Mouse (Mus musculus) lung, postnatal 14 days (tissue): Measurements from ENCODE around the gene Sfxn5.

ENCODE experiments used
- DNase-seq: peaks from one replicate; pipeline ENCODE4 v3.0.0; 2021

Sfxn5 gene

DNA sequence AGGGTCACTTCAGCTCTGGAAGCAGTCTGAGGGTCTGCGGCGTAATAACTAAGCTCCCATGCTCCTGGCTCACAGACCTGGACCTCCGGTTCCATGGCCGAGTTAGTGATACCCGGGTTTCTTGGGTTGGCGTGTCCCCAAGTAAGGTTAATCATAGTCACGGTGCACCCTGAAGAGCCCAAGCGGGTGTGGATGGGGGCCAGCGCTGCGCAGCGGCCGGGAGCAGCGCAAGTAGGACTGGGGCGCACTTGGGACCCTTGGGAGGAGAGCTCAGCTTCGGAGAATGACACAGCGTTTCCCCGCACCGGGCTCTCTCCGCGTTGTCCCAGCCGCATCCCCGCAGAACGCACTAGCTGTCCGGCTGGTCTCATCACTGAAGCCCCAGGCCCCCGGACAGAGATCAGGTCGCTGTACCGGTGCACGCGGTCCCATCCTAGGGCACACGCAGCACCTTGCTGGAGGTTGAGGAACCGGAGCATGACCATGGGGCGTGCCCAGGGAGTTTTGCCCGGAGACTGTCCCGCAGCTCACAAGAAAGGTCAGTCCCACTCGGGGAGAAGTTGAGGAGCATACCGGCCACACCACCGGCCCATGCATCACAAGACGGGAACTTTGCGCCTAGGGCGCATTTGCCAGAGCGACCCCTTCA, 747 bp downstream of the Sfxn5 start:
- DNase-seq, result peak; percentile 3

DNA sequence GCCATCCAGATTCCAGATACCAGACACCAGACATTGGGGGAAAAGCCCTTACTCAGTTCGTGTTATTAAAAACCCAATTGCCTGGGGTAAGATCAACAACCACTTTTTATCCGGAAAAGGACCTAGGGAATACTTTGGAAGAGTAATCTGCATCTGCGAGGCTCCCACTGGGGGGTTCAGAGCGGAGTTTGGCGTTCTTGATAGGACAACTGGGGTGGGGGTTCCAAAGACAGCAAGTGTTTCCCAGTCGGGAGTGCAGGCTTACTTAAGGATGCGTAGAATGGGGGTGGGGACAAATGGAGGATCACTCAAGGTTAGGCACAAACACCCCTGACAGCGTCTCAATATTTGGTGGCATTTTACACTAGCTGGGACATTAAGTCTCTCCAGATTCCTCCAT, 1.5 kb downstream of the Sfxn5 start:
- no peak for DNase-seq

DNA sequence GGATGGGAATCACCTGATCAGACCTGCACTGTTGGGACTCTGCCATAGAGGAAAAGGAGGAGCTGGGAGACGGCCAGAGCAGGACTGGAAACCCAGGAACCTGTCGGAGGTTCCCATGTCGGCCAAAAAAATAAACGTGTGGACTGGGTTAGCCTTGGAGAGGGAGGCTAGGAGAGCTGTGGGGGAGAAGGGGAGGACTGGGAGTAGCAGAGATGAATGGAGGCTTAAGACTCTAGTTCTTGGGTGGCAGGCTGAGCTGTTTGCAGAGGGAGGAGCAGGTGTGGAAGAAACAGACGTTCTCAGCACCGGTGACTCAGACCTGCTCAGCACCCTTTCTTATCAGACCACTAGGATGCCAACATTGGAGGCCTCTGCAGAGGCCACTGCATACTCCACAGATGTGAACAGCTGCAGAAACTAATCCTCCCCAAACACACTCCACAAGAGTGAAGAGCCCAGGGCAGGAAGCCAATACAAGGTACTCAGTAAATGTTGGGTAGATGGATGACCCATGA, 1.9 kb downstream of the Sfxn5 start:
- peak; percentile 9 for DNase-seq

DNA sequence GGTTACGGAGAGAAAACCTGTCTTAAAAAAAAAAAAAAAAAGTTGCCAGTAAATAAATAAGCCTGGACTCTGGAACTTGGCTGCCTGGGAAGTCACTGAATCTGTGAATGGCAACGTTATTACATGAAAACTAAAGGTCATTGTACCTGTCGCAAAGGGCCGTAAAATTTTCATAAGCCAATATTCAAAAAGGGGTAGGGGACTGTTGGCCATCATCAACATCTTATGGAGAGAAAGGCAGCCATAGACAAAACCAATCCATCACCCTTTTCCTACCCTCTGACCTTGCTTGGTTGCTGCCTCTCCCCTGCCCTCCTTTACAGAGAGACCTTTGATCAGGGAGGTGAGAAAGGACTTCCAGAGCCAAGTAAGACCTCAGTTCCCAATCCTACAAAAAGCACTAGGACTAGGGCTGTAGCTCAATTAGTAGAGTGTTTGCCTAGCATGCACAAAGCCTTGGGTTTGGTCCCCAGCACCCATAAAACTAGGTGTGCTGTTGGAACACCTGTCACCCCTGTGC, 3.5 kb downstream of the Sfxn5 start:
- DNase-seq, result no peak

DNA sequence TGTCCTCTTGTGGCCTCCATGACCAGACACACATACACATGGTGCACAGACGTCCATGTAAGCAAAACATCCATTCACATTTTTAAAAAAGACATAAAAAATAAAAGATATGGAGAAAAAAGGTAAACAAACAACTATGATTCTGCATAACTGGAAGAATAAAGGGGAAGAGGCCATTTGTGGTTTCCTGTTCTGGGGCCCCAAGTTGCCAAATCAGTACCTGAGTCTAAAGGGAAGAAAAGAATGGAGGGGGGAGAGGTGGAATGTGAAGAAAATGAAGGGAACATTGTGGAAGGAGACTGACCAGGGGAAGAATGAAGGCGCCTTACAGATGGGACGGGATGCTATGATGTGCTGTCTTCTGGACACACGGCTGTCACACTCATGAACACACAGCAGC, 6.7 kb downstream of the Sfxn5 start:
- no peak for DNase-seq

DNA sequence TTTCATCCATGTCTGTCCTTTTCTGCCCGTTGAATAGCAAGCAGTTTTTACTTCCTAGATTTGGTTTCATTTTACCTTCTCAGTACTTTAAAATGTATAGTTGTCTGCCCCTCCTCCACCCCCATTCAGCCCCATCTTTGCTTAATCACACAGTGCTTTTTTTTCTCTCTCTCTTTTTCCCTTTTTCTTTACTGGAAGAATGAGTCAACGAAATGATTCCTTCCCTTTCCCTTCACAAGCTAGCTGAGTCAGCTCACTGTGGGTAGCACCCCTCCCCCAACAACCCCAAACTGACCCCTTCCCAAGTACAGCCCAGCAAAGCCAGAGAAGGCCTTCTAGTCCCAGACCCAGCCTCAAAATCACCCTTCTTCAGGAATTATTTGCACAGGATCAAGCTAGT, 8.1 kb downstream of the Sfxn5 start:
- DNase-seq, result no peak

DNA sequence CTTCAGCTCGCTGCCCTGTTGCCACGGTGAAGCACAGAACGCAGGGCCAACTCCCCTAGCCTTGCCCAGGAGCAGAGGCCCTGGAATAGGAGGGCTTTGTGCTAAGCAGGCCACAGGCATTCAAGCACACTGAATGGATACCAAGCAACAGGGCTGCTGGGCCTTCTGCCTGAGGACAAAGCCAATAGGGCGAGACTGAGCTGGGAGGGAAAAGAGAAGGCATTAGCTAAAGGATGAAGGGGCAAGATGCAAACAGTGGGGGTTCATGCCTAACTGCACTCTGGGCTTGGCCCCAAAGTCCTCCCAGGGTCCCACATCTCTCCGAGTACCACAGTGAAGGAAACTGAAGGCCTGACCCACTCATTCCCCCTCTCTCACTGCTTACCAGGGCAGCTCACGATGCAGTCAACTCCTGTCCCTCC, 12.8 kb downstream of the Sfxn5 start:
- no peak for DNase-seq

DNA sequence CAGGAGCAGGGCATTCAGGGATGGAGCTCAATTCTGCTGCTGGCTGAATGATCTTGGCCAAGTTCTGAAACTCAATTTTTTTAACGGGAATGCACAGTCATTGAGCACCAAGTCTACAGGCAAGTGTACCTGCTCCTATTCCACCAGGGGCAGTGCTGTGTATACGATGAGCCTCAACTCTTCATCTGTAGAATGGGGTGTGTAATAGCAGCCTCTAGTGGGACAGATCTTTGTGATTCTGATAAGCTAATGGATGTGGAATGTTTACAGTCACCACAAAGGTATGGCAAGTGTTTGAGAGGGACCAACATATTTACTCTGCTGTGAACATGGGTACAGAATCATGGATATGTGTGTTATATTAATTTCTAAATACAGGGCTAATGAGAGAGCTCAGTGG, 17.0 kb downstream of the Sfxn5 start:
- no peak for DNase-seq

DNA sequence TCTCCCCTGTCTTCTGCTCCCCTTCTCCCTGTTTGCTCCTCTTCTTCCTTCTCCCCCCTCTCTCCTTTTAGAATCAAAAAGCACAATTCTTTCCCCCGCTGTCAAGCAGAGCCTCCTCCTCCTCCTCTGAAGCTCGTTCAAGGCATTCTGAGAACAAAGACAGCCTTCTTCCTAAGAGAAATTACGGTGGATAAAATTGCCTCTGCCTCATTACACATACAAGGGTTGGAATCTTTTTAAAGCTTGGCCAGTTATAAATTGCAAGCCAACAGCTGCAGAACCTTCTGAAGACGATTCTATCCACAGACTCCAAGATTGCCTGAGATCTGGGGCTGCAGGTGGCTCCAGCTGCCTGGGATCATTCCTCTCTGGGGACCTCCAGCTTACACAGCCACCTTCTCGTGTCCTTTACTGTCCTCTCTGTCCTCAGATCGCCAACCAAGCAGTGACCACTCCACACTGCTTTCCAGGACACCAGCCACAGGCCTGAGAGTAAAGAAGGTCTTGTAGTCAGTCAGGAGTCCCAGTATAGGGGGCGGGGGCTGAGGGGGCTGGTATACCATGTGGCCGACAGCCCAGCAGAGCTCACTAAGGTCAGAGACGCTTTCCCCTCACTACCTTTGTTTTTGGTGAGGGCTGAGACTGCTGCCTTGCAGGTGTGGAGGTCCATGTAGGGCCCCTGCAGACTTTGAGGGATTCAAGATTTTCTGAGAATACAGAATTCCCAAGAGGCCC, 19.0 kb downstream of the Sfxn5 start:
- DNase-seq, result no peak

DNA sequence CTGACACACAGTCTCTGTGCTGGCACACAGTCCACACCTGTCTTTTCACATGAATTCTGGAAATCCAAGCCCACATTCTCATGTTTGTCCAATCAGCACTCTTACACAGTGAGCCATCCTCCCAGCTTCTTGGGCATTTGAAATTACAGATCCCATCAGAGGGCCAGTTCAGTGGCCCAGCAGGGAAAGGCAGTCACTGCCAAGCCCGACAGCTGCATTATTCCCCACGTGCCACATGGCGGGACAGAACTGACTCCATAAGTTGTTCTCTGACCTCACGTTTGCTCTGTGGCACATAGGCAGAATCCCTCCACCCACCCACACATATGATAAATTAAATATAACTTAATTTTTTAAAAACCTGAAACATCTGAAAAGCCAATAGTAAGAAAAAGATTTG, 25.3 kb downstream of the Sfxn5 start:
- DNase-seq, result no peak

DNA sequence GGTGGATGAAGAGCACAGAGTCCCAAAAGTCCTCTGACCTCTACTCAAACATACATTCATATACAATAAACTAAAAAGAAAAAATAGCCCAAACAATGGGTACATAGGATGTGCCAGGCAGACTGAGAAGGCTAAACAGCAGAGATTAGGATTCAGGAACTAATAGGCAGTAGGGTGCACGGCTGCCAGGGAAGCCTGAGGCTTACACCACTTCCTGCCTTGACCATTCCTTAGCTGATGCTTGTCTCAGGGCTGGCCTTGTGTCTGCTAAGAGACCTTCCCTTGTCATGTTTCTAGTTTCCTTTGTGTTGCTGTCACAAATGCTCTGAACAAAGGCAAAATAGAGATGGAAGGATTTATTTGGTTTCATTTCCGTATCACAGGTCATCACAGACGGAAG, 26.8 kb downstream of the Sfxn5 start:
- no peak for DNase-seq

DNA sequence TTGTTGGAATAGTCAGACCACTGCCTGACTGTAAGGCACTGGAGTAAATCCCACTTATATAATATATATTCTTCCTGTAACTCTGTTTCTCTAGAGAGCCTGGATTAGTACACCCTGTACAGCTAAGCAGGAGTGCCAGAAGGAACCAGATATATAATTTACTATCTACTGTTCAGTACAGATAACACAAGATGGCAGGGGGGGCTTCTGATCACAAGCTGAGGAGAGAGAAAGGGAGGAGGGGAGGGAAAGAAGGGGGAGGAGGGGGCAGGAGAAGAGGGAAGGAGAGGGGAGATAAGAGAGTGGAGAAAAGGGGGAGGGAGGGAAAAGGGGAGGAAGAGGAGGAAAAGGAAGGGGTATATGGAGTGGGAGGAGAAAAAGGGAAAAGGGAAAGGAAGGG, 27.4 kb downstream of the Sfxn5 start:
- no peak for DNase-seq

DNA sequence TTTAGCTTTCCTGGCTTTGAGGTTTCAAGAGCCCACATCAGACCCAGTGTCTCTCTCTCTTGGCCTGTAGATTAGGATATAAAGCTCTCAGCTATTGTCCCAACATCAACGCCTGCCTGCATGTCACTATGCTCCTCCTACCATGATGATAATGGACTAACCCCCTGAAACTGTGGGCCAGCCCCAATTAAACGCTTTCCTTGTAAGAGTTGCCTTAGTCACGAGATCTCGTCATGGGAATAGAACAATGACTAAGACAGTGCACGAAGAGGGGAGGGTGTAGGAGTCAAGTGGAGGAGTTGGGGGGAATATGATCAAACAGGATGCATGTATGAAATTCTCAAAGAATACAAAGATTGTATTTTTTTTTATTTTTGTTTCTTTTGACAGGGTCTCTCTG, 28.3 kb downstream of the Sfxn5 start:
- DNase-seq, result no peak

DNA sequence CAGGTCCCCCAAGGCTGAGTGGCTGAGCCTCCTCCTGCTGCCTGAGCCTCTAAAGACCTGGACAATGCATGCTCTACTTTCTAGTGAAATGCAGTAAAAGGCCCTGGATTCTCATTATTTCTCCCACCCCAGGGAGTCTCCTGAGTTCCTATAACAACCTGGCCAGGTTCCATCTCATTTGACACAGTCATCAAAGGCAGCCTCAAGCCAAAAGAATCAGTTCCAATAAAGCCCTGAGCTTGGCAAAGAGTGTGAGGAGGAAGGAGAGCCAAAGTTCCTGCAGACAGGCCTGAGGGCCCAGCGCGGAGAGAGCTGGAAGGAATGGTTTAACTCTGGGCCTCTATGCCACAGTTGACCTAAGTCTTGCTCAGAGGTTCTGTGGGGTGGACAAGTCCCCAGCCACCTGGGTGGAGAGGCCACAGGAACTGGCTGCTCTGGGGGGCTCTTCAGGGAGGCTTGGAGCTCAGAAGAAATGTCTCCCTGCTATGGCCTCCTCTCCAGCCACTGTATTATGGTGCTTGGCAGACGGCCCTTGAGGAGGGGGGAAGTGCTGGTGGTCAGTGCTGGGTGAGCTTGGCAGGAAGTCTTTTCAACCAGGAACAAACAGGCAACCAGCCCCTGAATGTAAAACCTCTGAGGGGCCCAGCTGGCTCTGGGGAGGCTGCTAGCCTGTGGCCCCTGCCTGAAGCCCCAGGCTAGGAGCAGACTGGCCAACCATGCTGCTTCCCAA, 30.7 kb downstream of the Sfxn5 start:
- DNase-seq, result no peak

DNA sequence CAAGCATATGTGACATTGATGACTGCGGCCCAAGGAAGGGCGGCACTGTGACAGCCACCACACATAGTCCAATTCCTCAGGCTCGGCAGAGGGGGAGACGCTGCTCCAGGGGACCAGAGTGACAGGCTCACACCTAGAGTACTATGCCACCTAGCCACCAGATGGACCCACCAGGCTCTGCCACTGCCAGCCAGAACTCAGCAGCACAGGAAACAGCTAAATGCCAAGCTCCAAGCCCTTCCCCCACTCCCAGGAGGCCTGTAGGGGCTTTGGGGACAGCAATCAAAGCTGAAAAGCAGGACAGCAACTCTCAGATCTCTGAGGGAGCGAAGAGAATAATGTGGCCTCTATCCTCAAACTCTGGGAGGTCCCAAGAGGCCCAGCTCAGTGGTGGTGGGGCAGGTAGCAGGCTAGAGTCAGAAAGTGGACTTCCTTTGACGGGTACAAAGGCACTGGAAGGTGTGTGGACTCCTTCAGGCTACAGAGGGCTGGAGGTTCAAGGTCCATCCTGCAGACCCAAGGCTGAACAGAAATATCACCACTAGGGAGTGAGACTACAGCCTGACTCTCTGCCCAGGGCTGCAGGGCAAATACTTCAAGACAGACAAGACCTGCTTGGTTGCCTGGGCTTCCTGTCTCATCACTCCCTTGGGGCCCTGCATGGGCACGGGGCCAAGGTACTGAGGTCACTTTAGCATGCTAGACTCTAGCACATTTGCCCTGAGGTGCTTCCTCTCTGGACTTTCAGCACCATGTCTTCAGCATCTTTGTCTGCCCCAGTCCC, 37.6 kb downstream of the Sfxn5 start:
- DNase-seq, result peak; percentile 59

DNA sequence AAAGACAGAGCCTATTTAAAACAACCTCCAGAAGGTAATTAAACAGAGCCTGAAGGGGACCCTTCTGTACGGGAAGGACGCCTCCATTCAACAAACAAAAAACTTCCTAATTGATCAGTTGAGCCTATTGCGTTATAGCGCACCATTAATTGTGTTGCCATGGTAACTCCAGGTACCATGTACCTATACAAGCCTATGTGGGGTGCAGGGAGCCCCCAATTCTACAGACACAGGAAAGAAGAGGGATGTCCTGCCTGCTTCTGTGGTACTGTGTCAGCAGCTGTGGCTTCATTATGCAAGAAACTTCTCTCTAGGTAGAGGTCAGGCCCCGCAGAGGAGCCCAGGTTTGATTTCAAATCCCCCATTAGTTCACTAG, 39.2 kb downstream of the Sfxn5 start:
- no peak for DNase-seq

DNA sequence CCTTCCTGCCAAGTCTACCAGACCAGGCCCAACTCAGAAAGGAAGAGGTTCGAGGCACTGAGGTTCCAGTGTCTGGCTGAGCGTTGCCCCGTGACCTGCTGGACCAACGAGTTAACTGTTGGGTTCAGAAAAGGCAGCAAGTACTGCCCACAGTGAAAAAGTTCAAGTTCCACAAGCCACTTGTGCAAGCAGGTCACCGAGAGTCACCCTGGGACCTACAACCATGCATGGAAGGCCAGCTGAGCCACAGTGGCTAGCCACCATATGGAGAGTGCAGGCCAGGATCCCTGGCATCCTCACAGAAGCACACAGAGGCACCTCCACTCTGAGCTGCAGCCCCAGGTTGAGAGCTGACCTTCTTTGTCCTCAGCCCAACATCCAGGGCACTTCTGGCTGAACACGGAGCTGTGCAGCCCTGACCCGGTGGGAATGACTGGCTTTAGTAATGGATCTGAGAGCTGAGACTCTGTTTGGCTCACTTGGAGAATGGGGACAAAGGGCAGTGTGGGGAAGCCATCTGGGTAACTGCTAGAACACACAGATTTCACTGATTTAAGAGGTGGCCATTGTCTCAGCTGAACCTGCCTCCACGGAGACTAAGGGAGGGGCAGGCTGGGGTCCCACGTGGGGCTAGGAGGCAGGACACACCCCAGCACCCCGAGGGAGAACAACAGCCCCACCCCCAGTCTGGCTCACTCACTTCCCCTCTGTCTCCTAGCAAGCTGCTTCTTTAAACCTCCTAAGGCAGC, 39.8 kb downstream of the Sfxn5 start:
- peak; percentile 13 for DNase-seq

DNA sequence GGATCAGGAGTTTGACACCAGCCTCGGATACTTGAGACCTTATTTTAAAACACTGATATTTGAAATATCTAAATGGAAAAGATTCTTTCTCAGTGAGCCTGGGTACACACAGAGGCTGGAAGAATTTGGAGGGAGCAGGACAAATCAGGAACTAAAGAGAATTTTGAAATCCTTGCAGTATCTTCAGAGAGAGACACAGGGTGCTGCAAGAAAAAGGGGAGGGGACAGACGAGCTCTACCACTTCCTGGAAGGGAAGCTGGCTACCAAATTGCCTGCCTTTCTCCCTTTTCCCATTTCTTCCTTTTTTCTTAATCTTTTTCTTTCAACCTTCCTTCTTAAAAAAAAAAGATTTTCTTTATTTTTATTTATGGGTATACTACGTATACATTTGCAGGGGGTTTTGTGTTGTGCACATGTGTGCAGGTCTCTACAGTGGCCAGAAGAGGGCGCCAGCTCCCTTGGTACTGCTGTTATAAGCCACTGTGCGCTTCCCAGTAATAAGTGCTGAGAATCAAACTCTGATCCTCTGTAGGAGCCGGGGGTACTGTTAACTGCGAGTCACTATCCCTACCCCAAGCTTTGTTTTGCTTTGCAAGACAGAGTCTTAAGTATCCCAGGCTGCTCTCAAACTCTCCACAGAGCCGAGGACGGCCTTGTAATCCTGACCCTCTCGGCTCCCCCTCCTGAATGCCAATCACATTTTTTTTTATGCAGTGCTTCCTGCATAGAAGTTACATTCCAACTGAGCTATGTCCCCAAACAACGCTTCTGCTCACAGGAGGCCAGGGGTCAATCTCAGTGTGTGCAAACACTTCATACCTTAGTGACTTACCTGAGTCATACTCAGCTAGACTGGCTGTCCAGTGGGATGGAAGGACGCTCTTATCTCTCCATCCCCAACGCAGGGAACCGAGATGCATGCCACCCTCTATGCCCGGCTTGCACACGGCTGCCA, 42.1 kb downstream of the Sfxn5 start:
- no peak for DNase-seq

DNA sequence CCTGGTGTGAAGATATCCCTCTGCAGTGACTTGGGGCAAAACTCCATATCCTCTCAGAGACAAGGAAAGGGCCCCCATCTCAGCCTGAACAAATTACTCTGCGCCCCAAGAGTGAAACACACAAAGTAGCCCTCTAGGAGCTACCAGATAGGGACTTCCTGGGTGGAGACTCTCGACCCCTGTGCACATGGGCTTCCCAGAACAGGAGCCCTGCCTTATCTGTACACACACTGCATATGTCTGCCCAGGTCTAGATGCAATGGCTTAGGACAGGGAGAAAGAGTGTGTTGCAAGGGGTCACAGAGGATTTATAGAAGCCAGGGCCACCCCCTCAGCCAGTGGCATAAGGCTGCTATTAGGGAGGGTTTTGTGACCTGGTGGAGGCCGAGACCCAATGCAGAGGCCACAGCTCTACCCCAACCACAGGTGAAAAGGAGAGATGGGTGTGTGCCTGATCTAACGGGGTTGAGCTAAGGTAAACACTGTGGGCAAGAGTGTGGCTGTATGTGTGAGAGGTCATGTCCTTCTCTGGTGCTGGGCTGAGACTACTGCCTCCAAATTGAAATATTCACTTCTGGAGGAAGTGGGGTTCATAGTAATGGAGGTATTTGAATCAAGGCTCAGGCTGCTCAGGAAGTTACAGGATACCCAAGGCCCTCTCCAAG, 44.9 kb downstream of the Sfxn5 start:
- DNase-seq, result no peak

DNA sequence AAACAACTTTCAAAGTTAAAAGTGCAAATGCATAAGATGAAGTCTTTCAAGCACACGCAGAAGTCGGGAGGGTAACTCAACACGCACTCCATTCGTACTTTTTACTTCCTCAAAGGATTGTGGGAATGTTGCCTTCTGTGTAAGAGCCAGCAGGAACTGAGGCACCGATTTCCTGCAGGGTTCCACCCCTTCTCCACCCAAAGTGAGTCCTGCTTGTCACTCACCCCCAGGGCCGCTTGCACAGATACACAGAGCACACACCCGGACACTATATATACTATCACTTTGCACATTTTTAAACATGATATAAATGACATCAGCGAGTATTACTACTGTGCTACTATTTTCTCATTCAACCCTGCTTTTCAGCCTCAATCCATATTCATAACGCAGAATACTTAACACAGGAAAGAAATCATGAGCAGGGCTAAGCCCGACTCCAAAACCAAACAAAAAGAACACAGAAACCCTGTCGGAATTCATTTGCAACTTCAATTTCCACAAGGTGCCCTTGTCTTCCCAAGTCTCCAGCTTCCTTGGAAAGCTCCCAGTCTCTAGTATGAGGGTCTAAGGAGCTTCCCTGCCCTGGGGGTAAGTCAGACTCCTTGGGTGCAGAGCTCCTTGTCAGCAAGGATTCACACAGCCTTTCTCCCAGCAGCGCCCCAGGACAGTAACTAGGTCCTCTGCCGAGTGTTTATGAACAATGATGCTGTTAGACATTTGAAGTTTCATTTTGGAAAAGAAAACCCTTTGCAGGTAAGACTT, 46.8 kb downstream of the Sfxn5 start:
- no peak for DNase-seq
